Mouse (Mus musculus): ENCODE measurements around the gene Sel1l3. TPM values are rescaled to one million over a fixed set of nuclear protein-coding genes. Genes with fewer than 3 reads are reported as not detected.
A peak's percentile ranks its signal among the peaks of the same experiment; 100 is the strongest.

Gene Sel1l3
- polyA plus RNA-seq, 1 experiment from 2014 or later = 8.2 TPM

DNA sequence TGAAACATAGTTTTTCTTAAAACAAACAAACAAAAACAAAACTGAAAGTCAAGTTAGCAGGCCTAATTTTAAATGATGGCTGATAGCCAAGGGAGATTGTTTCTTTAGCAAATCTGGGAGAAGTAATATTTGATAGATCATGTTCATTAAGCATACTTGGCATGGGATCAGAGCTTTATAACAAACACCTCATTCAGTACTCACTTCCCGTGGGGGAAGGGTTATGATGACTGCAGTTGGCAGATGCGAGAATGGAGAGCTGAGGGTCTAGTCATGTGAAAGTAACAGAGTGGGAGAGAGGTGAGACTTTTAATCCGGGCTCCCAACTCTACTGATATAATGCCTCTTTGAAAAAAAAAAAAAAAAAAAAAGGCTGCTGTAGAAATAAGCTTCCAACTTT, 94.0 kb downstream of the Sel1l3 start:
- no peaks in the 10 kb centered on the region for H3K9me3 ChIP-seq (ENCODE audit: control insufficient read depth, low read length)
- no peak overlapping the region for H3K4me2 ChIP-seq (replicated peaks)
- H3K27ac ChIP-seq = no peak overlapping the region
- no peak overlapping the region for H3K9ac ChIP-seq
- whole genome bisulfite sequencing = 54% methylated on average over 3 of the region's 3 CpGs
- ATAC-seq (ENCODE audit: low FRiP score) = no peak
- no peak for DNase-seq (ENCODE audit: low spot score)
- H3K4me3 ChIP-seq (replicated peaks; ENCODE audit: low read length) = no peak overlapping the region
- H3K36me3 ChIP-seq (replicated peaks; ENCODE audit: control insufficient read depth, insufficient read depth) = no peaks in the 10 kb centered on the region
- no peaks in the 10 kb centered on the region for H3K27me3 ChIP-seq (ENCODE audit: control insufficient read depth, insufficient read depth, low read length)
- 0 out of 2 replicates have a peak, but pooled peaks cover under 1% of the 10 kb centered on the region for H3K4me1 ChIP-seq (replicated peaks; ENCODE audit: control insufficient read depth, insufficient read depth, low read length)

DNA sequence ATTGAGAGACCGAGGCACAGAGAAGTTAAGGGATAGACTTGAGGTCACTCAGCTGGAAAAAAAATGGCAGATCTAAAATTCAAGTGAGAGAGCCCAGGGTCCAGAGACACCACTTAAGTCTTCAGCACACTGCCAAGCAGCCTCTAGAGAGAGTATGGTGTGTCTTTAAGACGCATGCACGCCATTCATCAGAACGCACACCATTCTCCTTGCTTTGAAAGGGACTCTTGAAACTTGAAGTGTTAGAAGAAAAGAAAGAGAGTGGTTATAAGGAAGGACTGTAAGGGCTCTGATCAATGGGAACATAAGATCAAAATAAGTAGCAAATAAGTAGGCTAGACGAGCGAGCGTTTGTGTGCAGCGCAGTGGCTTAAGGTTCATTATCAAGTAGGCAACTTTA, 95.5 kb downstream of the Sel1l3 start:
- H3K4me1 ChIP-seq (replicated peaks; ENCODE audit: control insufficient read depth, insufficient read depth, low read length) = 0 out of 2 replicates have a peak, but pooled peaks cover 4% of the 10 kb centered on the region
- WGBS = 90% methylated on average over 8 of the region's 8 CpGs
- no peak overlapping the region for H3K4me2 ChIP-seq (replicated peaks)
- H3K9me3 ChIP-seq (ENCODE audit: control insufficient read depth, low read length) = 0 out of 2 replicates have a peak, but pooled peaks cover 1% of the 10 kb centered on the region
- no peak overlapping the region for H3K9ac ChIP-seq
- H3K4me3 ChIP-seq (replicated peaks; ENCODE audit: low read length) = no peak overlapping the region
- no peak overlapping the region for H3K27ac ChIP-seq
- H3K27me3 ChIP-seq (ENCODE audit: control insufficient read depth, insufficient read depth, low read length) = no peaks in the 10 kb centered on the region
- ATAC-seq (ENCODE audit: low FRiP score) (no peak), DNase-seq (ENCODE audit: low spot score) (no peak)
- no peaks in the 10 kb centered on the region for H3K36me3 ChIP-seq (replicated peaks; ENCODE audit: control insufficient read depth, insufficient read depth)

DNA sequence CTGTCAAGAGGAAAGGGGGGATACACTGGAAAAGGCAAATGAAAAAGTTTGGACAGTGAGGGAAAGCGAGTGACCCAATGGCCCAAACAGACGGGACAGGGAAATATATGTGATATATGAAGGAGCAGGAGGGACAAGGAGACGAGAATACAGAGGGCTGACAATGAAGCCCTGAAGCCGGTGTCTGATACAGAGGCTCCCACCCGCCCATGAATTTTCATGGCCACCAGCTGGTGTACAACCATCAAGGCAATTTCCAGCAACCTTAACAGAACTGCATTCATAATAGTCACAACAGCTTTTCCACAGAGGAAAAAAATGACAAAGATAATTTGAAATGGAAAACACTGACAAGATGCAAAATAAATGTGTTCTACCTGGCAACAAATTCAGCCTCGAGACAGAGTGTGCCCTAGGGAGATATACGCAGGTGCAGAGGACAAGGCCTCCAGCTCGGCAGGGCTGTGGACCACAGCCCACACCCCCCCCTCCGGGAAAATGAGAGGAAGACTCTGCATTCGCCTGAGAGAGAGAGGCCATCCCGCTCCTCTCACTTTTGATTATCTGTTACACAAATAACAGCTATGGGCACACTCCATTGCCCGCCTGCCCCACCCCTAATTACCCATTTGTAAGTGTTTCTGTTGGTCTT, 99.0 kb downstream of the Sel1l3 start:
- peaks cover 5% of the 10 kb centered on the region; the same call in 1 of the 2 replicates for H3K9me3 ChIP-seq (ENCODE audit: control insufficient read depth, low read length)
- no peak overlapping the region for H3K27ac ChIP-seq
- 46% methylated on average over 12 of the region's 12 CpGs for WGBS
- H3K36me3 ChIP-seq (replicated peaks; ENCODE audit: control insufficient read depth, insufficient read depth) = no peaks in the 10 kb centered on the region; the same call in 1 of the 2 replicates
- ATAC-seq (ENCODE audit: low FRiP score) (no peak), DNase-seq (ENCODE audit: low spot score) (no peak)
- H3K4me3 ChIP-seq (replicated peaks; ENCODE audit: low read length) = no peak overlapping the region
- H3K27me3 ChIP-seq (ENCODE audit: control insufficient read depth, insufficient read depth, low read length) = no peaks in the 10 kb centered on the region
- no peak overlapping the region for H3K4me2 ChIP-seq (replicated peaks)
- H3K9ac ChIP-seq = no peak overlapping the region; the same call in 1 of the 2 replicates
- H3K4me1 ChIP-seq (replicated peaks; ENCODE audit: control insufficient read depth, insufficient read depth, low read length) = 0 out of 2 replicates have a peak, but pooled peaks cover 4% of the 10 kb centered on the region

DNA sequence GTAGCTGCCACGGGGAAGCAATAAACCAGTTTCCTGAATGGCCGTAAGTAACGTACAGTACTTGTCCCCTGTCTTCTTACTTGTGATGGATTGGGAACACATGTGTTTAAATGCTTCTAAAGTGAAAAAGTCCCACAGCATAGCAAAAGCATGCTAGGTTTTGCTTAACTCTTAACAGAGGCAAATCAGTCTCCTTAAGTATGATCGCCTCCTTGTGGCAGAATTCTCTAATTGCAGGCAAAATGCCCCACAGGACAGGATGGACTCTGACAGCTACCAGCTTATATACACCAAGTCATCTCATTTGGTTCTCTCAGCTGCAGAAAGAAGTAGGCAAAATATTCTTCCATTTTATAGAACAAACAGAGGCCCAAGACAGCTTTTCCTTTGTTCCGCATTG, 100.8 kb downstream of the Sel1l3 start:
- peaks cover 5% of the 10 kb centered on the region; the same call in 1 of the 2 replicates for H3K9me3 ChIP-seq (ENCODE audit: control insufficient read depth, low read length)
- H3K4me3 ChIP-seq (replicated peaks; ENCODE audit: low read length) = no peak overlapping the region
- H3K27me3 ChIP-seq (ENCODE audit: control insufficient read depth, insufficient read depth, low read length) = no peaks in the 10 kb centered on the region
- no peak overlapping the region for H3K9ac ChIP-seq
- 95% methylated on average over 5 of the region's 5 CpGs for WGBS
- no peak for ATAC-seq (ENCODE audit: low FRiP score)
- H3K36me3 ChIP-seq (replicated peaks; ENCODE audit: control insufficient read depth, insufficient read depth) = no peaks in the 10 kb centered on the region; the same call in 1 of the 2 replicates
- 0 out of 2 replicates have a peak, but pooled peaks cover 4% of the 10 kb centered on the region for H3K4me1 ChIP-seq (replicated peaks; ENCODE audit: control insufficient read depth, insufficient read depth, low read length)
- no peak for DNase-seq (ENCODE audit: low spot score)
- H3K27ac ChIP-seq = no peak overlapping the region
- no peak overlapping the region for H3K4me2 ChIP-seq (replicated peaks)

DNA sequence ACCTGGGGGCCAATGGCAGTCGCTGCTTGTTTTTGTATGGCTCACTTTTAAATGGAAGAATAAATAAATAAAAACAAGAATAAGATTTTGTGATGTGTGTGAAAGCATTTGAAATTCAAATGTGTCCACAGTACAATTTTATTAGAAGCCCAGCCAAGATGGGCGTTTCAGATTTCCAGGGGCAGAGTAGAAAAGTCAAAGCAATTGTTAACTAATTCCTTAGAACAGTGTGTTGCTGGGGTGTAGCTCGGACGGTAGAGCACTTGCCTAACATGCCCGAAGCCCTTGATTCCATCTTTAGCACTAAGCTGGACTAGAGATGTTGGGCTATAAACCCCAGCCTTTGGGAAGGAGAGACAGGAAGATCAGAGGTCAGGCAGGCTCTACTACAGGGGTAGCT, 102.7 kb downstream of the Sel1l3 start:
- 50% methylated on average over 5 of the region's 5 CpGs for WGBS
- DNase-seq (ENCODE audit: low spot score) (no peak), ATAC-seq (ENCODE audit: low FRiP score) (0 out of 2 replicates have a peak, but pooled peaks have one; percentile 21)
- 0 out of 2 replicates have a peak, but pooled peaks cover 4% of the 10 kb centered on the region for H3K4me1 ChIP-seq (replicated peaks; ENCODE audit: control insufficient read depth, insufficient read depth, low read length)
- no peak overlapping the region for H3K4me2 ChIP-seq (replicated peaks)
- H3K9me3 ChIP-seq (ENCODE audit: control insufficient read depth, low read length) = peaks cover 5% of the 10 kb centered on the region; the same call in 1 of the 2 replicates
- no peak overlapping the region for H3K27ac ChIP-seq
- H3K9ac ChIP-seq = no peak overlapping the region
- H3K27me3 ChIP-seq (ENCODE audit: control insufficient read depth, insufficient read depth, low read length) = no peaks in the 10 kb centered on the region
- no peaks in the 10 kb centered on the region; the same call in 1 of the 2 replicates for H3K36me3 ChIP-seq (replicated peaks; ENCODE audit: control insufficient read depth, insufficient read depth)
- H3K4me3 ChIP-seq (replicated peaks; ENCODE audit: low read length) = no peak overlapping the region

- no peak overlapping the region for H3K27ac ChIP-seq
- H3K27me3 ChIP-seq (ENCODE audit: control insufficient read depth, insufficient read depth, low read length) = no peaks in the 10 kb centered on the region
- 0 out of 2 replicates have a peak, but pooled peaks cover 4% of the 10 kb centered on the region for H3K4me1 ChIP-seq (replicated peaks; ENCODE audit: control insufficient read depth, insufficient read depth, low read length)
- WGBS = 62% methylated on average over 4 of the region's 4 CpGs
- H3K36me3 ChIP-seq (replicated peaks; ENCODE audit: control insufficient read depth, insufficient read depth) = no peaks in the 10 kb centered on the region; the same call in 1 of the 2 replicates
- peaks cover 5% of the 10 kb centered on the region; the same call in 1 of the 2 replicates for H3K9me3 ChIP-seq (ENCODE audit: control insufficient read depth, low read length)
- no peak overlapping the region for H3K9ac ChIP-seq
- no peak overlapping the region for H3K4me2 ChIP-seq (replicated peaks)
- DNase-seq (ENCODE audit: low spot score) = no peak
- no peak overlapping the region for H3K4me3 ChIP-seq (replicated peaks; ENCODE audit: low read length)
- no peak for ATAC-seq (ENCODE audit: low FRiP score)
Observed at GRCm38 (mm10) chr5:53110225-53110624, 103.5 kb downstream of the Sel1l3 start.

- DNase-seq (ENCODE audit: low spot score) = no peak
- no peaks in the 10 kb centered on the region; the same call in 1 of the 2 replicates for H3K36me3 ChIP-seq (replicated peaks; ENCODE audit: control insufficient read depth, insufficient read depth)
- no peak overlapping the region for H3K4me3 ChIP-seq (replicated peaks; ENCODE audit: low read length)
- WGBS = 96% methylated on average over 1 of the region's 1 CpGs
- no peak overlapping the region for H3K9ac ChIP-seq
- no peak overlapping the region for H3K4me2 ChIP-seq (replicated peaks)
- H3K9me3 ChIP-seq (ENCODE audit: control insufficient read depth, low read length) = peaks cover 5% of the 10 kb centered on the region; the same call in 1 of the 2 replicates
- ATAC-seq (ENCODE audit: low FRiP score) = no peak
- H3K4me1 ChIP-seq (replicated peaks; ENCODE audit: control insufficient read depth, insufficient read depth, low read length) = no peaks in the 10 kb centered on the region
- H3K27me3 ChIP-seq (ENCODE audit: control insufficient read depth, insufficient read depth, low read length) = no peaks in the 10 kb centered on the region
- no peak overlapping the region for H3K27ac ChIP-seq
Observed at GRCm38 (mm10) chr5:53108668-53109067, 105.1 kb downstream of the Sel1l3 start.

GRCm38 (mm10) chr5:53108026-53108425, 105.7 kb downstream of the Sel1l3 start:
- Histone ChIP-seq H3K4me1 (replicated peaks; ENCODE audit: control insufficient read depth, insufficient read depth, low read length) (no peaks in the 10 kb centered on the region), H3K27ac (no peak overlapping the region), H3K4me3 (replicated peaks; ENCODE audit: low read length) (no peak overlapping the region), H3K4me2 (replicated peaks) (no peak overlapping the region), H3K27me3 (ENCODE audit: control insufficient read depth, insufficient read depth, low read length) (no peaks in the 10 kb centered on the region), H3K9ac (no peak overlapping the region), H3K36me3 (replicated peaks; ENCODE audit: control insufficient read depth, insufficient read depth) (no peaks in the 10 kb centered on the region; the same call in 1 of the 2 replicates), H3K9me3 (ENCODE audit: control insufficient read depth, low read length) (peaks cover 2% of the 10 kb centered on the region; the same call in 1 of the 2 replicates)
- no peak for ATAC-seq (ENCODE audit: low FRiP score)
- WGBS = 81% methylated on average over 9 of the region's 9 CpGs
- no peak for DNase-seq (ENCODE audit: low spot score)

DNA sequence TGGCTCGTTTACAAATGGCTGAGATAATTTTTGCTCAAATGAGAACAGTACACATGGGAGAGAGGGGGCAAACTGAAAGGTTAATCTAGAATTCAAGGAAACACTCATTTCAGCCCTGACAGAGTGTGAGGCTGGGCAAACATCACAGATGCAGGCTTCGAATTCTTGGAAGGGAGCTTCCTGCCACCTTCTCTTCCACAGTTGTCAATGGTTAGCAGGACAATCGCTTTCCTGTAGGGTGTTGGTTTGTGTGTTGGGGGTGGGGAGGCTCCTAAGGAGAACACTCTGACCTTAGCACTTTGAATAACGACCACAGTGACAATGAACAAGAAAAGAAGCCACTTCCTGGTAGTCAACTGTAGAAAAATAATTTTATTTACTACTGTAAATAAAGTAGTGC, 107.0 kb downstream of the Sel1l3 start:
- Histone ChIP-seq H3K4me1 (replicated peaks; ENCODE audit: control insufficient read depth, insufficient read depth, low read length) (no peaks in the 10 kb centered on the region), H3K4me2 (replicated peaks) (no peak overlapping the region), H3K9ac (no peak overlapping the region), H3K36me3 (replicated peaks; ENCODE audit: control insufficient read depth, insufficient read depth) (no peaks in the 10 kb centered on the region), H3K27me3 (ENCODE audit: control insufficient read depth, insufficient read depth, low read length) (no peaks in the 10 kb centered on the region), H3K4me3 (replicated peaks; ENCODE audit: low read length) (no peak overlapping the region), H3K27ac (no peak overlapping the region), H3K9me3 (ENCODE audit: control insufficient read depth, low read length) (no peaks in the 10 kb centered on the region)
- DNase-seq (ENCODE audit: low spot score) (no peak), ATAC-seq (ENCODE audit: low FRiP score) (no peak)
- 48% methylated on average over 4 of the region's 4 CpGs for WGBS

Data from hindbrain, embryonic 14.5 days (tissue).